Mouse (Mus musculus) bone marrow, adult 2 months (tissue): ENCODE results near the gene Limch1.

Source experiments
- CTCF ChIP-seq: fragments of 200-500 bp; IDR thresholded peaks from 2 replicates; pipeline ENCODE4 v1.5.1; 2011; ENCODE audit warnings: low read length, control low read depth; ENCODE audit not compliant: control insufficient read depth, insufficient read depth
- POLR2A ChIP-seq: fragments of 200-500 bp; IDR thresholded peaks from 2 replicates; pipeline ENCODE4 v1.6.1; 2011; ENCODE audit warnings: low read depth, mild to moderate bottlenecking, control low read depth, low read length, borderline replicate concordance; ENCODE audit not compliant: control insufficient read depth

DNA sequence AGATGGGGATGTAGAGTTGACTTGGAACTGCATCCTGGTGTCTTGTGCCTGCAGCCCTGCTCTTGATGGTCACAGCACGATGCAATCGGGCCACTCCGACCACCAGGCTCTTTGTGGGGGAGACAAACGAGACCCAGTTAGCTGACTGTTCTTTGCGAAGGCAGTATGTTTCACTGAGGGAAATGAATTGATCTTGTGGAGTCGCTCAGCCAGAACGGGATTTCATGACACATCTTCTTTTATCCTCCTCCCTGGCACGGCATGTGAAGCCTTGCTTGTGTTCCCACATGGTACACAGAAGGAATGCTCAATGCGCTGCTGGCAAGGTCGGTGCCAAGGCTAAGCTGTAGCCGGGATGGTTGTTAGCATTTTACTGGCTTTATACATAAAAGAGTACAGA lies 143.7 kb downstream of the Limch1 start:
- TF ChIP-seq POLR2A, result no peak
- TF ChIP-seq CTCF, result no peak
